Mouse (Mus musculus): ENCODE data around the gene Gm8297.
"Not testable (repeated sequence)": the region's sequence is repeated elsewhere in the genome, so short reads cannot be mapped to it uniquely, and the experiment has no call there.

Gm8297 gene

GRCm38 (mm10) chr14:4983635-4984034, at the start of gene Gm8297:
Gm8297 (plus strand) TSS chr14:4983935.
- DNase-seq, result not testable (repeated sequence)

- DNase-seq, result not testable (repeated sequence)
Observed at GRCm38 (mm10) chr14:5015591-5015990, 31.9 kb downstream of the Gm8297 start, which contains the start of gene Gm3298. Gm3298 (plus strand) TSS chr14:5015891.
